Mouse (Mus musculus): Measurements from ENCODE around the gene Colgalt1. TPM values are rescaled to one million over a fixed set of nuclear protein-coding genes. Genes with fewer than 3 reads are reported as not detected.

The Colgalt1 gene
- polyA plus RNA-seq, 1 experiment, result 87.0 TPM

DNA sequence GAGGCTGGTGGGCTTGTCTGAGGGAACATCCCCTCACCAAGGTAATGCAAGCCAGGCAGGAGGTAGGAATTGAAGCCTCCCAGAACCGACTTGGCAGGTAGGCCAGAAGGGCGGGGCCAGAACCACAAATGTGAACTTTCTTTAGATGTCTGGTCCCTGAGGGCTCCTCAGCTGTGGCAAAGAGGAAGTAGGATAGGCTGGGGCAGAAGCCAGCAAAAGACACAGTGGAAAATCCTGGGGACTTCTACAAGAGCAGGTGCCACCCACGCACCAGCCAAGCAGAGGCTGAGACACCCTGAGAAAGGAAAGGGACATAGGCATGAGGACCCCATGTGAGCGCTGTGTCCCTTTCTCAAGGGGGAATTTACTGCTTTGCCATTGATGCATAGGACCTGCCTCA lies 14.0 kb upstream of the Colgalt1 start:
- TF ChIP-seq MYOG (IDR thresholded peaks at IDR 0.05; ENCODE audit: control insufficient read depth in 1 of 3, insufficient read depth in 1 of 3, insufficient read length in 2 of 3, low read depth in 2 of 3) (no peak), E2F4 (IDR thresholded peaks at IDR 0.05; ENCODE audit: insufficient read depth) (no peak), POLR2A (IDR thresholded peaks at IDR 0.05; ENCODE audit: insufficient read length, low read depth) (no peak), CEBPB (IDR thresholded peaks at IDR 0.05; ENCODE audit: insufficient read depth, poor library complexity, severe bottlenecking) (no peak), MAX (IDR thresholded peaks at IDR 0.05; ENCODE audit: low read depth) (no peak), TCF3 (IDR thresholded peaks at IDR 0.05; ENCODE audit: insufficient read length, low read depth) (no peak), MYOD1 (IDR thresholded peaks at IDR 0.05; ENCODE audit: control insufficient read depth in 1 of 3, insufficient read length in 2 of 3, low read depth in 2 of 3) (no peak), USF1 (IDR thresholded peaks at IDR 0.05; ENCODE audit: low read depth) (no peak), SRF (IDR thresholded peaks at IDR 0.05; ENCODE audit: control insufficient read depth, insufficient read length, low read depth) (no peak), TCF12 (IDR thresholded peaks at IDR 0.05; ENCODE audit: insufficient read depth, poor library complexity, severe bottlenecking) (no peak), REST (IDR thresholded peaks at IDR 0.05; ENCODE audit: insufficient read depth, insufficient read length) (no peak), POLR2AphosphoS2 (IDR thresholded peaks at IDR 0.05; ENCODE audit: insufficient read length, low read depth) (no peak)
- H3K36me3 ChIP-seq (ENCODE audit: control insufficient read depth, insufficient read depth), result no peaks in the 10 kb centered on the region
- no peaks in the 10 kb centered on the region for H3K27me3 ChIP-seq (ENCODE audit: control insufficient read depth, insufficient read depth, insufficient read length)
- no peak overlapping the region for H3K4me2 ChIP-seq (ENCODE audit: low read depth)
- H3ac ChIP-seq (ENCODE audit: control insufficient read depth, insufficient read length), result no peak overlapping the region
- H3K79me2 ChIP-seq (ENCODE audit: control insufficient read depth, insufficient read depth), result peaks cover 8% of the 10 kb centered on the region
- no peak overlapping the region for H3K4me3 ChIP-seq

DNA sequence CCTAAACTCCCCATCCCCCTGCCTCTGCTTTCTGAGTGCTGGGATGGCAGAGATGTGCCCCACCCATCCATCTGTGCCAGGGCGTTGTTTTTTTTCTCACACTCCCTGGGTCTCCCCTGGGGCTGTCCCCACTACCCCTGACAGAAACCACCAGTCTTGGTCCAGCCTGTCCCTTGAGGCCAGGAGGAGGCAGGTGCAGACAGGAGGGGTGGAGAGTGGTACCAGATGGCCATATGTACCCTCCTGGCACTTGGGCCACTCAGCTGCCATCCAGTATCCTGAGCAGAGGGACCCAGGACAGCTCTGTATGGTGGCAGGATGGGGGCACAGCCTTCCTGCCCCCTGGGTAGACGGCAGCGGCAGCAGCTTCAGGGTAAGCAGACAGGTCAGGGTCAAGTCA lies 13.3 kb upstream of the Colgalt1 start, which contains the start of gene Fam129c:
Gene Fam129c (plus strand): TSS at position 198 of the 400 bp plus-strand sequence.
- Histone ChIP-seq H3ac (ENCODE audit: control insufficient read depth, insufficient read length) (no peak within 1 kb of the TSS), H3K27me3 (ENCODE audit: control insufficient read depth, insufficient read depth, insufficient read length) (no peaks in the 10 kb centered on the region), H3K79me2 (ENCODE audit: control insufficient read depth, insufficient read depth) (peaks cover 8% of the 10 kb centered on the region), H3K4me2 (ENCODE audit: low read depth) (no peak within 1 kb of the TSS), H3K36me3 (ENCODE audit: control insufficient read depth, insufficient read depth) (no peaks in the 10 kb centered on the region), H3K4me3 (no peak within 1 kb of the TSS)
- TF ChIP-seq MYOG (IDR thresholded peaks at IDR 0.05; ENCODE audit: control insufficient read depth in 1 of 3, insufficient read depth in 1 of 3, insufficient read length in 2 of 3, low read depth in 2 of 3) (peak in 2 of 3 experiments; percentile 14 to 23), POLR2AphosphoS2 (IDR thresholded peaks at IDR 0.05; ENCODE audit: insufficient read length, low read depth) (no peak), MYOD1 (IDR thresholded peaks at IDR 0.05; ENCODE audit: control insufficient read depth in 1 of 3, insufficient read length in 2 of 3, low read depth in 2 of 3) (peak in 2 of 3 experiments; percentile 20 to 25)

DNA sequence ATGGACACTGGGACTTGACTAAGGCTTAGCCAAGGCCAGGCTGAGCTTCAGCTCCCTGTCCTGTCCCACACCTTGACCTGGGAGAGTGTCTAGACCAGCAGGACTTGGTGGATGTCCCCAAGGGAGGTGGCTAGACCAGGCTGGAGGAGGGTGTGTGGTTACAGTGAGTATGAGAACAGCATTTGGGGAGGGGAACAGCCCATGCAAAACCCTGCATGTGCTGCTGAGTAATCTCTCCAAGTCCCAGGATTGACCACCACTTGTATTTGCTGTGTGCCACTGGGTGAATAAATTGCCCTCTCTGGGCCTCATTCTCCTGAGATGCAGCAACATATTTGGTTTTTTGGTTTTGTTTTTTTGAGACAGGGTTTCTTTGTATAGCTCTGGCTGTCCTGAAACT lies 12.4 kb upstream of the Colgalt1 start:
- Histone ChIP-seq H3K4me3 (no peak overlapping the region), H3ac (ENCODE audit: control insufficient read depth, insufficient read length) (no peak overlapping the region), H3K36me3 (ENCODE audit: control insufficient read depth, insufficient read depth) (no peaks in the 10 kb centered on the region), H3K79me2 (ENCODE audit: control insufficient read depth, insufficient read depth) (no peaks in the 10 kb centered on the region), H3K4me2 (ENCODE audit: low read depth) (no peak overlapping the region), H3K27me3 (ENCODE audit: control insufficient read depth, insufficient read depth, insufficient read length) (no peaks in the 10 kb centered on the region)
- TF ChIP-seq CEBPB (IDR thresholded peaks at IDR 0.05; ENCODE audit: insufficient read depth, poor library complexity, severe bottlenecking) (no peak), TCF12 (IDR thresholded peaks at IDR 0.05; ENCODE audit: insufficient read depth, poor library complexity, severe bottlenecking) (no peak), REST (IDR thresholded peaks at IDR 0.05; ENCODE audit: insufficient read depth, insufficient read length) (no peak), MYOD1 (IDR thresholded peaks at IDR 0.05; ENCODE audit: control insufficient read depth in 1 of 3, insufficient read length in 2 of 3, low read depth in 2 of 3) (no peak), TCF3 (IDR thresholded peaks at IDR 0.05; ENCODE audit: insufficient read length, low read depth) (no peak), POLR2AphosphoS2 (IDR thresholded peaks at IDR 0.05; ENCODE audit: insufficient read length, low read depth) (no peak), POLR2A (IDR thresholded peaks at IDR 0.05; ENCODE audit: insufficient read length, low read depth) (no peak), MAX (IDR thresholded peaks at IDR 0.05; ENCODE audit: low read depth) (no peak), E2F4 (IDR thresholded peaks at IDR 0.05; ENCODE audit: insufficient read depth) (no peak), USF1 (IDR thresholded peaks at IDR 0.05; ENCODE audit: low read depth) (no peak), MYOG (IDR thresholded peaks at IDR 0.05; ENCODE audit: control insufficient read depth in 1 of 3, insufficient read depth in 1 of 3, insufficient read length in 2 of 3, low read depth in 2 of 3) (no peak), SRF (IDR thresholded peaks at IDR 0.05; ENCODE audit: control insufficient read depth, insufficient read length, low read depth) (no peak)

DNA sequence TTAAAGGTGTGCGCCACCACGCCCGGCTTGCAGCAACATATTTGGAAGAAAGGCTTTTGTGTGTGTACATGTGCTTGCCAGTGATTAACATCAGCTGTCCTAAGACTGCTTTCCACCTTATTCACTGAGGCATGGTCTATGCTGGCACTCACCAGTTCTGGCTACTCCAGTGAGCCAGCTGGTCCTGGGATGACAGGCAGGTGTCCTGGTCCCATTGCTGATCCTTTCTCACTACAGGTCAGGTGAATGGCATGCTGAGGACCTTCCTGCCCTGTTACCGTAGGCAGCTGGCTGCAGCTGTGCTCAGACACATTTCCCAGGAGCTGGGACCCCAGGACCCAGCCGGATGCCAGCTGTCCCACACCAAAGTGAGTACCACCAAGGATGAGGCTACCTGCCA lies 12.0 kb upstream of the Colgalt1 start:
- H3K79me2 ChIP-seq (ENCODE audit: control insufficient read depth, insufficient read depth), result no peaks in the 10 kb centered on the region
- H3K4me3 ChIP-seq, result no peak overlapping the region
- no peak overlapping the region for H3ac ChIP-seq (ENCODE audit: control insufficient read depth, insufficient read length)
- H3K27me3 ChIP-seq (ENCODE audit: control insufficient read depth, insufficient read depth, insufficient read length), result no peaks in the 10 kb centered on the region
- H3K36me3 ChIP-seq (ENCODE audit: control insufficient read depth, insufficient read depth), result no peaks in the 10 kb centered on the region
- no peak overlapping the region for H3K4me2 ChIP-seq (ENCODE audit: low read depth)
- no peak for TF ChIP-seq TCF3 (IDR thresholded peaks at IDR 0.05; ENCODE audit: insufficient read length, low read depth)
- no peak for TF ChIP-seq MYOD1 (IDR thresholded peaks at IDR 0.05; ENCODE audit: control insufficient read depth in 1 of 3, insufficient read length in 2 of 3, low read depth in 2 of 3)
- no peak for TF ChIP-seq USF1 (IDR thresholded peaks at IDR 0.05; ENCODE audit: low read depth)
- no peak for TF ChIP-seq TCF12 (IDR thresholded peaks at IDR 0.05; ENCODE audit: insufficient read depth, poor library complexity, severe bottlenecking)
- TF ChIP-seq MAX (IDR thresholded peaks at IDR 0.05; ENCODE audit: low read depth), result no peak
- TF ChIP-seq POLR2AphosphoS2 (IDR thresholded peaks at IDR 0.05; ENCODE audit: insufficient read length, low read depth), result no peak
- no peak for TF ChIP-seq CEBPB (IDR thresholded peaks at IDR 0.05; ENCODE audit: insufficient read depth, poor library complexity, severe bottlenecking)

DNA sequence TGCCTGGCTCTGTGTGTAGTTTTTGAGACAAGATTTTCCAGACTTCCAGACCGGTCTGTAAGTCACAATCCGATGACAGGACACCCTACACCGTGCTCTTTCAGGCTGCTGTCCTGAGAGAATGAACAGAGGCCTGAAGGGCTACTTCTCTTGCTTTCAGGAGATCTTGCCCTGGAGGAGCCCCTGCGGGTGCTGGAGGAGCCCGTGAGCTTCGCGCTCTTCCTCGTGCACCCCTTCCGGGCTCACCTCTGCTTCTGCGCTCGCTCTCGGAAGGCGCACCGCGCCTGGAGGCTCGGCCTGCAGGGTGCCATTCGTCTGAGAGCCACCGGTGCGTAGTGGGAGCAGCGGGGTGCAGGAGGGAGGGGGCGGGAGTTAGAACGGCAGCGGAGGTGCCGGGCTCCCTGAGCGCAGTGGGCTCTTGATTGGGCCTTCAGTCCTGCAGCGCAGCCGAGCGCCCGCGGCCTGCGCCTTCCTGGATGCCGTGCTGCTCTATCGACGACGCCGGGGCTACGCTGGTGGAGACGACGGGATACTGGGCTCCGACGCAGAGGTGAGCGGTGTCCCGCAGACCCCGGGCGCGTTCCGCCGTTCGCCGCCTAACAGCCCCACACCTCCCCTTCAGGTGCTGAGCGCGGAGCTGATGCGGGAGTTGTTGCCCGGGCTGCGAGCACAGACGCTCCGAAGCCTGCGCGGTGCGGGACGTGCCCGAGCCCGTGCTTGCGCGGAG lies 8.7 kb upstream of the Colgalt1 start:
- TF ChIP-seq MAX (IDR thresholded peaks at IDR 0.05; ENCODE audit: low read depth) (no peak), CEBPB (IDR thresholded peaks at IDR 0.05; ENCODE audit: insufficient read depth, poor library complexity, severe bottlenecking) (no peak), REST (IDR thresholded peaks at IDR 0.05; ENCODE audit: insufficient read depth, insufficient read length) (no peak), TCF3 (IDR thresholded peaks at IDR 0.05; ENCODE audit: insufficient read length, low read depth) (no peak), E2F4 (IDR thresholded peaks at IDR 0.05; ENCODE audit: insufficient read depth) (no peak), POLR2A (IDR thresholded peaks at IDR 0.05; ENCODE audit: insufficient read length, low read depth) (no peak), TCF12 (IDR thresholded peaks at IDR 0.05; ENCODE audit: insufficient read depth, poor library complexity, severe bottlenecking) (no peak), MYOG (IDR thresholded peaks at IDR 0.05; ENCODE audit: control insufficient read depth in 1 of 3, insufficient read depth in 1 of 3, insufficient read length in 2 of 3, low read depth in 2 of 3) (no peak), USF1 (IDR thresholded peaks at IDR 0.05; ENCODE audit: low read depth) (no peak), SRF (IDR thresholded peaks at IDR 0.05; ENCODE audit: control insufficient read depth, insufficient read length, low read depth) (no peak), MYOD1 (IDR thresholded peaks at IDR 0.05; ENCODE audit: control insufficient read depth in 1 of 3, insufficient read length in 2 of 3, low read depth in 2 of 3) (no peak), POLR2AphosphoS2 (IDR thresholded peaks at IDR 0.05; ENCODE audit: insufficient read length, low read depth) (no peak)
- Histone ChIP-seq H3K79me2 (ENCODE audit: control insufficient read depth, insufficient read depth) (no peaks in the 10 kb centered on the region), H3ac (ENCODE audit: control insufficient read depth, insufficient read length) (no peak overlapping the region), H3K4me3 (no peak overlapping the region), H3K4me2 (ENCODE audit: low read depth) (no peak overlapping the region), H3K36me3 (ENCODE audit: control insufficient read depth, insufficient read depth) (no peaks in the 10 kb centered on the region), H3K27me3 (ENCODE audit: control insufficient read depth, insufficient read depth, insufficient read length) (no peaks in the 10 kb centered on the region)

All from myocyte (in vitro differentiated cells).